Mouse (Mus musculus): ENCODE data around the gene Gabrd. TPM values are rescaled to one million over a fixed set of nuclear protein-coding genes. Genes with fewer than 3 reads are reported as not detected.

Gene Gabrd
- polyA plus RNA-seq (2017; shearing (Covaris generic)): 2.0 TPM

GRCm38 (mm10) chr4:155397511-155398221, at the start of gene Gabrd:
Gene Gabrd, minus strand, starts transcription at chr4:155398112.

GRCm38 (mm10) chr4:155409058-155409776, 11.3 kb upstream of the Gabrd start, which contains the start of gene Cfap74:
Gene Cfap74, plus strand, starts transcription at chr4:155409190.

GRCm38 (mm10) chr4:155361303-155361791, 36.6 kb downstream of the Gabrd start, which contains the start of gene Prkcz:
Gene Prkcz, minus strand, starts transcription at chr4:155361361.

Other genes with a start within 250 kb of the Gabrd start
- gene Ski, start 175.5 kb downstream of the Gabrd start, polyA plus RNA-seq (2017; shearing (Covaris generic)): 10.9 TPM
- gene Faap20, start 148.3 kb downstream of the Gabrd start, polyA plus RNA-seq (2017; shearing (Covaris generic)): 138 TPM
- gene Prkcz, start 36.8 kb downstream of the Gabrd start, polyA plus RNA-seq (2017; shearing (Covaris generic)): 34.2 TPM
- 5.1 TPM for gene Cfap74, start 11.1 kb upstream of the Gabrd start, polyA plus RNA-seq (2017; shearing (Covaris generic))
- not detected for gene Tmem52, start 71.0 kb upstream of the Gabrd start, polyA plus RNA-seq (2017; shearing (Covaris generic))
- 23.7 TPM for gene Gnb1, start 93.2 kb upstream of the Gabrd start, polyA plus RNA-seq (2017; shearing (Covaris generic))
- gene Nadk, start 164.3 kb upstream of the Gabrd start, polyA plus RNA-seq (2017; shearing (Covaris generic)): 103 TPM
- 11.9 TPM for gene Slc35e2, start 203.3 kb upstream of the Gabrd start, polyA plus RNA-seq (2017; shearing (Covaris generic))
- gene Cdk11b, start 226.7 kb upstream of the Gabrd start, polyA plus RNA-seq (2017; shearing (Covaris generic)): 160 TPM
- gene Gm10563, start 247.3 kb upstream of the Gabrd start, polyA plus RNA-seq (2017; shearing (Covaris generic)): not detected